Mouse (Mus musculus) hindbrain, postnatal 0 days (tissue): ENCODE measurements around the gene Neurl4. TPM values are rescaled to one million over a fixed set of nuclear protein-coding genes. Genes with fewer than 3 reads are reported as not detected.

Experiments
- ATAC-seq: fragments of 200-750 bp; cut with Nextera tagmentation; 2 replicates; pipeline ENCODE4 v1.8.0; 2017; ENCODE audit warnings: mild to moderate bottlenecking, moderate TSS enrichment, moderate library complexity
- DNase-seq: peaks from one replicate; pipeline ENCODE4 v3.0.0-alpha.2; 2015; ENCODE audit warnings: low spot score
- H3K27ac ChIP-seq: fragments of 300-500 bp; sonication (generic); 2 replicates; pipeline ENCODE4 v1.5.1; 2014; ENCODE audit warnings: mild to moderate bottlenecking
- H3K27me3 ChIP-seq: fragments of 300-500 bp; sonication (generic); 2 replicates; pipeline ENCODE4 v1.6.1; 2014; ENCODE audit warnings: low read length, mixed read lengths; ENCODE audit not compliant: insufficient read depth
- H3K36me3 ChIP-seq: fragments of 300-500 bp; sonication (generic); 2 replicates; pipeline ENCODE4 v1.6.1; 2014; ENCODE audit warnings: low read length, mixed read lengths; ENCODE audit not compliant: insufficient read depth
- H3K4me1 ChIP-seq: fragments of 300-500 bp; sonication (generic); 2 replicates; pipeline ENCODE4 v1.6.1; 2014; ENCODE audit warnings: antibody characterized with exemption, low read length, mixed read lengths; ENCODE audit not compliant: insufficient read depth
- H3K4me2 ChIP-seq: fragments of 300-500 bp; sonication (generic); 2 replicates; pipeline ENCODE4 v1.6.1; 2014; ENCODE audit warnings: low read depth, mild to moderate bottlenecking, low read length, moderate library complexity, mixed read lengths
- H3K4me3 ChIP-seq: fragments of 300-500 bp; sonication (generic); 2 replicates; pipeline ENCODE4 v1.5.1; 2014; ENCODE audit warnings: low read length
- H3K9ac ChIP-seq: fragments of 300-500 bp; sonication (generic); replicated peaks from 2 replicates; pipeline ENCODE4 v1.6.1; 2014; ENCODE audit warnings: mild to moderate bottlenecking, low read length, moderate library complexity, mixed read lengths
- H3K9me3 ChIP-seq: fragments of 300-500 bp; sonication (generic); 2 replicates; pipeline ENCODE4 v1.6.1; 2016; ENCODE audit warnings: low read length, mixed read lengths
- CTCF ChIP-seq: IDR thresholded peaks from 2 replicates; pipeline ENCODE4 v1.5.1; 2016; ENCODE audit warnings: antibody characterized with exemption, control low read depth, low read depth
- WGBS: fragments of 180-500 bp; shearing (Covaris S2); extraction: QIAGEN DNeasy Blood & Tissue Kit; methylation state at CpG from one replicate; pipeline ENCODE4 v1.1.7; 2014; 5-methylcytosine and 5-hydroxymethylcytosine counted together
- polyA plus RNA-seq: library from polyadenylated mRNA; unstranded; fragments of >200 nt; fragmentation: Nextera tagmentation; extraction: Ambion mirVana; gene quantifications from 2 replicates; pipeline ENCODE4 v1.2.1, GENCODE M21; 2015
- total RNA-seq: library from RNA; depleted of rRNA; stranded (reverse); fragments of >200 nt; gene quantifications from 2 replicates; pipeline ENCODE4 v1.2.3, GENCODE M21; 2014

Neurl4 gene
- total and polyA plus RNA-seq, 2 experiments from 2014 or later, result 11.9 to 118 TPM

DNA sequence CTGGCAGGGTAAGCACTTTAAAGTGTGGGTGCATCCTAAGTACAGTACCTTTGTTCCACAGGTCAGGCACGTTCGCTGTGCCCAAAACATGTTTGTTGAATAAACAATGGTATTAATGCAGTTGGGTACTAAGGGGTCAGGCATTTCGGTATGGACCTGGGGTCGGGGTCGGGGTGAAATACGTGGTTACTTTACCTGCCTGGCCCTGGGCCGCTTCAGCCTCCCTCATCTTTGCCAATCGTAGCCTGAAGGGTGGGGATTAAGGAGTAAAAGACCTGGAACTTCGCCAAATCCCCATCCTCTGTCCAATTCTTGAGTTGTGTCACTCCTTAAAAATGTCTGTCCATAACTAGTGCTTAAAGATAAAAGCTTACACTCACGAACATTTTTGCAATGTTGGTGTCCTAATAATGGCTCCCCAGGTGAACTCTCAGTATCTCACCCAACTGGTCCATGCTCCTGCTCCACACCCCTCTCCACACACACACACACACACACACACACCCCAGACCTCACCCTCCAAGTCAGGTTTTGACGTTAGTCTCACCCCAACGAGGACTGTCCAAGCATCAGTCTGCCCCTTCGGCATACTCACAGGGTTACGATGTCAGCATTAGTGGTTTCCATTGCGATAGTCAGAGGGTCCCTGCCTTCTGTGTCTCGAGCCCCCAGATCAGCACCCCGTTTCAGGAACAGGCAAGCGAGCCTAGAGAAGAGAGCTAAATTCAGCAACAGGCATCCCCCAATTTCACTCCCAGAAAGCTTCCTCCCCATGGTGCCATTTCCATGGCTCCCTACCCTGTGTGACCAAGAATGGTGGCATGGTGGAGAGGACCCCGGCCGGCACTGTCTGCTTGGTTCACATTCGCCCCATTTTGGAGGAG lies 18.8 kb upstream of the Neurl4 start:
- H3K4me1 ChIP-seq, result peaks cover 4% of the 10 kb centered on the region; the same call in 1 of the 2 replicates
- H3K9me3 ChIP-seq, result no peaks in the 10 kb centered on the region
- H3K27ac ChIP-seq, result no peak overlapping the region
- H3K4me3 ChIP-seq, result peak overlapping the region; percentile 34; the same call in 1 of the 2 replicates
- H3K9ac ChIP-seq, result 0 out of 2 replicates have a peak overlapping the region, but pooled peaks have one; percentile 37
- DNase-seq (no peak), ATAC-seq (no peak)
- no peaks in the 10 kb centered on the region for H3K36me3 ChIP-seq
- H3K4me2 ChIP-seq, result peak overlapping the region; percentile 54
- 58% methylated on average over 21 of the region's 21 CpGs for WGBS
- H3K27me3 ChIP-seq, result no peaks in the 10 kb centered on the region
- no peak for TF ChIP-seq CTCF

GRCm38 (mm10) chr11:69883066-69883465 lies 17.8 kb upstream of the Neurl4 start:
- Histone ChIP-seq H3K4me2 (no peak overlapping the region), H3K27ac (no peak overlapping the region), H3K9ac (no peak overlapping the region), H3K27me3 (no peaks in the 10 kb centered on the region), H3K4me1 (no peaks in the 10 kb centered on the region), H3K4me3 (no peak overlapping the region), H3K9me3 (no peaks in the 10 kb centered on the region), H3K36me3 (no peaks in the 10 kb centered on the region)
- WGBS, result 70% methylated on average over 4 of the region's 4 CpGs
- ATAC-seq (no peak), DNase-seq (no peak)
- peak; percentile 47 for TF ChIP-seq CTCF

- 86% methylated on average over 8 of the region's 8 CpGs for WGBS
- no peak overlapping the region for H3K27ac ChIP-seq
- no peaks in the 10 kb centered on the region for H3K4me1 ChIP-seq
Observed at GRCm38 (mm10) chr11:69883527-69884151, 17.2 kb upstream of the Neurl4 start.

GRCm38 (mm10) chr11:69884240-69884639 lies 16.6 kb upstream of the Neurl4 start:
- H3K27ac ChIP-seq, result no peak overlapping the region
- DNase-seq, result no peak
- no peak for TF ChIP-seq CTCF
- WGBS, result 74% methylated on average over 9 of the region's 9 CpGs
- H3K9ac ChIP-seq, result no peak overlapping the region
- no peaks in the 10 kb centered on the region for H3K9me3 ChIP-seq
- no peaks in the 10 kb centered on the region for H3K4me1 ChIP-seq
- no peak for ATAC-seq
- no peaks in the 10 kb centered on the region for H3K27me3 ChIP-seq
- no peaks in the 10 kb centered on the region for H3K36me3 ChIP-seq
- no peak overlapping the region for H3K4me2 ChIP-seq
- H3K4me3 ChIP-seq, result no peak overlapping the region

More at GRCm38 (mm10) chr11:69883527-69884151, 17.2 kb upstream of the Neurl4 start:
- no peak overlapping the region for H3K4me2 ChIP-seq
- no peak for TF ChIP-seq CTCF
- ATAC-seq, result no peak
- H3K4me3 ChIP-seq, result no peak overlapping the region
- DNase-seq, result no peak
- H3K9me3 ChIP-seq, result no peaks in the 10 kb centered on the region
- no peaks in the 10 kb centered on the region for H3K27me3 ChIP-seq
- no peaks in the 10 kb centered on the region for H3K36me3 ChIP-seq
- H3K9ac ChIP-seq, result no peak overlapping the region

GRCm38 (mm10) chr11:69884663-69885062 lies 16.2 kb upstream of the Neurl4 start:
- DNase-seq, result no peak
- H3K4me2 ChIP-seq, result no peak overlapping the region
- no peaks in the 10 kb centered on the region for H3K9me3 ChIP-seq
- H3K4me1 ChIP-seq, result no peaks in the 10 kb centered on the region
- no peak overlapping the region for H3K4me3 ChIP-seq
- WGBS, result 81% methylated on average over 8 of the region's 8 CpGs
- TF ChIP-seq CTCF, result no peak
- no peak overlapping the region for H3K27ac ChIP-seq
- H3K36me3 ChIP-seq, result no peaks in the 10 kb centered on the region
- H3K27me3 ChIP-seq, result no peaks in the 10 kb centered on the region
- no peak for ATAC-seq
- H3K9ac ChIP-seq, result no peak overlapping the region

- H3K4me2 ChIP-seq, result no peak overlapping the region
Observed at GRCm38 (mm10) chr11:69886907-69887635, 13.8 kb upstream of the Neurl4 start.

More at GRCm38 (mm10) chr11:69886907-69887635, 13.8 kb upstream of the Neurl4 start:
- no peak for ATAC-seq
- H3K36me3 ChIP-seq, result no peaks in the 10 kb centered on the region
- 76% methylated on average over 8 of the region's 8 CpGs for WGBS
- no peak overlapping the region for H3K4me3 ChIP-seq
- no peaks in the 10 kb centered on the region for H3K9me3 ChIP-seq
- H3K27ac ChIP-seq, result no peak overlapping the region
- no peaks in the 10 kb centered on the region for H3K4me1 ChIP-seq
- DNase-seq, result no peak
- H3K27me3 ChIP-seq, result no peaks in the 10 kb centered on the region
- no peak overlapping the region for H3K9ac ChIP-seq
- TF ChIP-seq CTCF, result peak; percentile 42
